ENCODE assay signal across 8 mouse cellular contexts in genomic region chr3:73046248-73046647, GRCm38 (mm10). TPM values are rescaled to one million over a fixed set of nuclear protein-coding genes. Genes with fewer than 3 reads are reported as not detected.
DNase-seq lines count a peak whose midpoint lies in the region; ATAC-seq lines count a peak whose summit lies in the region.

No protein-coding gene starts in this region.

- no peaks in the 10 kb centered on the region for H3K4me1 ChIP-seq in limb, embryonic 10.5 days
- H3K4me1 ChIP-seq in neural tube, embryonic 11.5 days (ENCODE audit: control insufficient read depth, insufficient read depth, low read length) = no peaks in the 10 kb centered on the region

- no peaks in the 10 kb centered on the region for H3K9me3 ChIP-seq in limb, embryonic 10.5 days (replicated peaks)
- no peaks in the 10 kb centered on the region for H3K9me3 ChIP-seq in neural tube, embryonic 11.5 days (ENCODE audit: control insufficient read depth, low read length)

- DNase-seq in spleen, postnatal 10 days (ENCODE audit: low spot score in 2 of 2) = peak; percentile 7 to 45
- DNase-seq in spleen, postnatal 36 days (ENCODE audit: low spot score in 2 of 2) = no peak
- peak; percentile 82 for DNase-seq in limb, embryonic 10.5 days (ENCODE audit: low spot score)
- DNase-seq in neural tube, embryonic 11.5 days (ENCODE audit: low spot score) = peak; percentile 61
- no peak for DNase-seq in frontal cortex, postnatal 10 days (ENCODE audit: low spot score in 2 of 2)

- no peak overlapping the region for H3K27ac ChIP-seq in limb, embryonic 10.5 days
- H3K27ac ChIP-seq in neural tube, embryonic 11.5 days (ENCODE audit: low read depth, low read length) = no peak overlapping the region

- H3K9ac ChIP-seq in neural tube, embryonic 11.5 days (ENCODE audit: low read length) = no peak overlapping the region

- H3K4me3 ChIP-seq in limb, embryonic 10.5 days = no peak overlapping the region
- no peak overlapping the region for H3K4me3 ChIP-seq in neural tube, embryonic 11.5 days (ENCODE audit: low read depth, low read length)

- no peaks in the 10 kb centered on the region for H3K36me3 ChIP-seq in limb, embryonic 10.5 days
- no peaks in the 10 kb centered on the region for H3K36me3 ChIP-seq in neural tube, embryonic 11.5 days (ENCODE audit: control insufficient read depth, insufficient read depth, low read length)

- no peaks in the 10 kb centered on the region for H3K27me3 ChIP-seq in limb, embryonic 10.5 days (ENCODE audit: low read depth, poor library complexity, severe bottlenecking)
- H3K27me3 ChIP-seq in neural tube, embryonic 11.5 days (ENCODE audit: control insufficient read depth, insufficient read depth, low read length) = no peaks in the 10 kb centered on the region

- H3K4me2 ChIP-seq in neural tube, embryonic 11.5 days (ENCODE audit: low read depth) = no peak overlapping the region

- peak; percentile 57 for ATAC-seq in activated CD4-positive, CD25-positive, alpha-beta regulatory T cell, adult 4 months
- ATAC-seq in common myeloid progenitor, adult 5-6 weeks (replicated peaks; ENCODE audit: low read depth, poor library complexity, severe bottlenecking) = peak; percentile 99
- peak; percentile 91 to 93 for ATAC-seq in hematopoietic stem cell, adult 5-6 weeks (replicated peaks in 1 of 2; ENCODE audit: insufficient read depth in 1 of 2, low FRiP score in 2 of 2, low TSS enrichment in 1 of 2, low read depth in 1 of 2, poor library complexity in 2 of 2, severe bottlenecking in 2 of 2)
- peak; percentile 61 for ATAC-seq in neural tube, embryonic 11.5 days (ENCODE audit: insufficient read depth, low FRiP score, low TSS enrichment)

- 9% methylated on average over 3 of the region's 3 CpGs for WGBS in limb, embryonic 10.5 days
- 4% methylated on average over 3 of the region's 3 CpGs for WGBS in neural tube, embryonic 11.5 days

RNA-seq across cellular contexts. Expression of gene Slitrk3, which starts 11.4 kb away (rescaled TPM):
- polyA plus RNA-seq in activated CD4-positive, CD25-positive, alpha-beta regulatory T cell, adult 4 months (2017; shearing (Covaris generic)) = not detected
- not detected in 2 replicates for total RNA-seq in common myeloid progenitor, adult 5-6 weeks (2017)
- not detected in 2 replicates for total RNA-seq in hematopoietic stem cell, adult 5-6 weeks (2017)
- polyA plus RNA-seq in limb, embryonic 10.5 days (2016; fragmentation: Nextera tagmentation; extraction: Ambion mirVana) = not detected in 2 replicates
- polyA plus RNA-seq in neural tube, embryonic 11.5 days (2014; fragmentation: Nextera tagmentation; extraction: Ambion mirVana) = 1.2 and 1.7 TPM in 2 replicates

Comparison
In these comparisons a context has a peak if more than half of its experiments do, and no peak if none do; other contexts are left out.
1. DNase-seq: peak in spleen, postnatal 10 days (2 of 2), limb, embryonic 10.5 days (single experiment) and neural tube, embryonic 11.5 days (single experiment); none in spleen, postnatal 36 days (0 of 2) and frontal cortex, postnatal 10 days (0 of 2).
2. Peak in every context shown above with its lines, with median percentiles within 50 percentile points of each other: ATAC-seq.